Mouse (Mus musculus): ENCODE results near the gene Abat.
"Not testable (repeated sequence)": the region's sequence is repeated elsewhere in the genome, so short reads cannot be mapped to it uniquely, and the experiment has no call there.

The Abat gene

GRCm38 (mm10) chr16:8532894-8533293, 19.7 kb downstream of the Abat start:
- no peak for DNase-seq (ENCODE audit: low spot score in 2 of 2)

- DNase-seq (ENCODE audit: low spot score in 2 of 2), result no peak
Measured at GRCm38 (mm10) chr16:8533477-8533876, 20.2 kb downstream of the Abat start.

- no peak for DNase-seq (ENCODE audit: low spot score in 2 of 2)
Measured at GRCm38 (mm10) chr16:8534466-8535200, 21.4 kb downstream of the Abat start.

GRCm38 (mm10) chr16:8535411-8535810, 22.2 kb downstream of the Abat start:
- DNase-seq (ENCODE audit: low spot score in 2 of 2), result no peak

GRCm38 (mm10) chr16:8539150-8539865, 26.1 kb downstream of the Abat start:
- no peak for DNase-seq (ENCODE audit: low spot score in 2 of 2)

- DNase-seq (ENCODE audit: low spot score in 2 of 2), result peak in 1 of 2 experiments; percentile 44
Measured at GRCm38 (mm10) chr16:8540859-8541314, 27.7 kb downstream of the Abat start.

- no peak for DNase-seq (ENCODE audit: low spot score in 2 of 2)
Measured at GRCm38 (mm10) chr16:8547836-8548235, 34.6 kb downstream of the Abat start.

GRCm38 (mm10) chr16:8549506-8549905, 36.3 kb downstream of the Abat start:
- no peak for DNase-seq (ENCODE audit: low spot score in 2 of 2)

GRCm38 (mm10) chr16:8554351-8554750, 41.1 kb downstream of the Abat start:
- DNase-seq (ENCODE audit: low spot score in 2 of 2), result no peak

GRCm38 (mm10) chr16:8554751-8555150, 41.5 kb downstream of the Abat start:
- not testable (repeated sequence) for DNase-seq (ENCODE audit: low spot score in 2 of 2)

GRCm38 (mm10) chr16:8555371-8555770, 42.1 kb downstream of the Abat start:
- not testable (repeated sequence) for DNase-seq (ENCODE audit: low spot score in 2 of 2)

- no peak for DNase-seq (ENCODE audit: low spot score in 2 of 2)
Measured at GRCm38 (mm10) chr16:8560079-8560478, 46.9 kb downstream of the Abat start.

GRCm38 (mm10) chr16:8561101-8561500, 47.9 kb downstream of the Abat start:
- DNase-seq (ENCODE audit: low spot score in 2 of 2), result not testable (repeated sequence)

- not testable (repeated sequence) for DNase-seq (ENCODE audit: low spot score in 2 of 2)
Measured at GRCm38 (mm10) chr16:8561856-8562255, 48.6 kb downstream of the Abat start.

GRCm38 (mm10) chr16:8562827-8563226, 49.6 kb downstream of the Abat start:
- not testable (repeated sequence) for DNase-seq (ENCODE audit: low spot score in 2 of 2)

GRCm38 (mm10) chr16:8564836-8565235, 51.6 kb downstream of the Abat start:
- DNase-seq (ENCODE audit: low spot score in 2 of 2), result no peak

GRCm38 (mm10) chr16:8565539-8565938, 52.3 kb downstream of the Abat start:
- DNase-seq (ENCODE audit: low spot score in 2 of 2), result no peak

- no peak for DNase-seq (ENCODE audit: low spot score in 2 of 2)
Measured at GRCm38 (mm10) chr16:8566115-8566711, 53.0 kb downstream of the Abat start.

- no peak for DNase-seq (ENCODE audit: low spot score in 2 of 2)
Measured at GRCm38 (mm10) chr16:8568881-8569280, 55.7 kb downstream of the Abat start.

- no peak for DNase-seq (ENCODE audit: low spot score in 2 of 2)
Measured at GRCm38 (mm10) chr16:8570336-8570735, 57.1 kb downstream of the Abat start.

GRCm38 (mm10) chr16:8570901-8571615, 57.8 kb downstream of the Abat start:
- DNase-seq (ENCODE audit: low spot score in 2 of 2), result no peak

GRCm38 (mm10) chr16:8573041-8573440, 59.8 kb downstream of the Abat start:
- no peak for DNase-seq (ENCODE audit: low spot score in 2 of 2)

Measured in urinary bladder, adult 18-20 months (tissue).